In genomic region chr13:36954937-36955336, GRCm38 (mm10) we compare ENCODE assay signal across 26 mouse cellular contexts.
DNase-seq lines count a peak whose midpoint lies in the region; ATAC-seq and TF ChIP-seq lines count a peak whose summit lies in the region.
"Had no signal": no experiment of that assay in that cellular context is flagged by ENCODE, and none has a peak within 500 bp of the region (broad histone marks: within the 10 kb centered on the region; RNA-seq: fewer than 3 reads in every experiment).

No protein-coding gene starts in this region.

- no peak for TF ChIP-seq POLR2A in kidney, adult 2 months (IDR thresholded peaks at IDR 0.05; ENCODE audit: low read depth, low read length)

- DNase-seq in CD4-positive helper T cell, adult 2 months (ENCODE audit: low read depth, low spot score), result peak; percentile 44
- peak; percentile 53 for DNase-seq in CD4-positive, CD25-positive, alpha-beta regulatory T cell, adult 2 months (ENCODE audit: low read depth, low spot score)
- DNase-seq in gastrocnemius, postnatal 4 days (ENCODE audit: low spot score in 2 of 2), result no peak
- DNase-seq in cerebellum, postnatal 36 days, result no peak
- no peak for DNase-seq in kidney, adult 2 months
- DNase-seq: adrenal gland, adult 2 months; adrenal gland, postnatal 10 days; adrenal gland, postnatal 36 days; cerebellum, adult 11-12 months; cerebellum, adult 2 months; cerebellum, adult 9-10 months; cerebellum, postnatal 10 days; cerebellum, postnatal 25 days; embryo, embryonic 11 days; forebrain, postnatal 0 days had no signal

- WGBS in kidney, adult 2 months, result 88% methylated on average over 3 of the region's 3 CpGs

- ATAC-seq in activated CD4-positive, CD25-positive, alpha-beta regulatory T cell, adult 4 months, result peak; percentile 65
- peak; percentile 72 for ATAC-seq in inflammation-experienced regulatory T-cells, adult 6 months
- ATAC-seq in erythroid progenitor cell, adult 5-6 weeks (replicated peaks; ENCODE audit: low FRiP score, poor library complexity, severe bottlenecking), result no peak
- ATAC-seq: forebrain, embryonic 13.5 days; forebrain, embryonic 15.5 days; forebrain, postnatal 0 days; Patski had no signal

- no peaks in the 10 kb centered on the region for H3K4me1 ChIP-seq in kidney, adult 2 months (ENCODE audit: control insufficient read depth, insufficient read depth, low read length)
- H3K4me1 ChIP-seq: embryonic facial prominence, embryonic 13.5 days; embryonic facial prominence, embryonic 15.5 days; forebrain, embryonic 13.5 days; forebrain, embryonic 15.5 days had no signal

- H3K27me3 ChIP-seq in kidney, adult 2 months (replicated peaks; ENCODE audit: control insufficient read depth, insufficient read depth, low read length), result no peaks in the 10 kb centered on the region
- H3K27me3 ChIP-seq: CH12.LX; embryonic facial prominence, embryonic 13.5 days; embryonic facial prominence, embryonic 15.5 days; forebrain, embryonic 13.5 days; forebrain, embryonic 15.5 days; Patski had no signal

- no peaks in the 10 kb centered on the region for H3K36me3 ChIP-seq in kidney, adult 2 months (ENCODE audit: control insufficient read depth, insufficient read depth, low read length)
- H3K36me3 ChIP-seq: embryonic facial prominence, embryonic 13.5 days; embryonic facial prominence, embryonic 15.5 days; forebrain, embryonic 15.5 days; G1E had no signal

- H3K4me3 ChIP-seq in kidney, adult 2 months (ENCODE audit: insufficient read depth, low read depth, low read length), result no peak overlapping the region
- H3K4me3 ChIP-seq: embryonic facial prominence, embryonic 13.5 days; embryonic facial prominence, embryonic 15.5 days; erythroblast, embryonic 14.5 days; forebrain, embryonic 13.5 days; forebrain, embryonic 15.5 days had no signal

- no peak overlapping the region for H3K27ac ChIP-seq in kidney, adult 2 months (ENCODE audit: insufficient read depth, low read depth, low read length)
- H3K27ac ChIP-seq: embryonic facial prominence, embryonic 13.5 days; embryonic facial prominence, embryonic 15.5 days; forebrain, embryonic 13.5 days; forebrain, embryonic 15.5 days had no signal

- TF ChIP-seq CTCF in kidney, adult 2 months (conservative IDR thresholded peaks at IDR 0.05; ENCODE audit: insufficient read depth, insufficient read length, low read depth, low read length), result no peak

Comparison
In these comparisons a context has a peak if more than half of its experiments do, and no peak if none do; other contexts are left out.
1. DNase-seq: peak in CD4-positive helper T cell, adult 2 months (single experiment) and CD4-positive, CD25-positive, alpha-beta regulatory T cell, adult 2 months (single experiment); none in gastrocnemius, postnatal 4 days (0 of 2), cerebellum, postnatal 36 days (0 of 2) and kidney, adult 2 months (single experiment).